Mouse (Mus musculus): ENCODE results near the gene Olfr1344. TPM values are rescaled to one million over a fixed set of nuclear protein-coding genes. Genes with fewer than 3 reads are reported as not detected.

Olfr1344 gene
- total RNA-seq, 4 experiments from 2014 or later, result 1.3 to 2.1 (median 1.5) TPM

Other genes with a start within 250 kb of the Olfr1344 start
- not detected for gene Galp, start 241.6 kb upstream of the Olfr1344 start, total RNA-seq (2022)
- not detected for gene Zscan5b, start 216.4 kb upstream of the Olfr1344 start, total RNA-seq (2022)
- not detected for gene Epp13, start 186.0 kb upstream of the Olfr1344 start, total RNA-seq (2022)
- gene Zfp667, start 152.1 kb upstream of the Olfr1344 start, total RNA-seq (2022), result 10 to 100 TPM; 15.5 to 21.1 (median 18.2) TPM
- gene Zfp583, start 107.4 kb upstream of the Olfr1344 start, total RNA-seq (2022), result 10 to 100 TPM; 10.1 to 14.2 (median 11.1) TPM
- gene Gm3854, start 94.9 kb upstream of the Olfr1344 start, total RNA-seq (2022), result 1 to 10 TPM; 5.8 to 6.8 (median 6.0) TPM
- 1 to 10 TPM; 4.0 to 7.5 (median 6.5) TPM for gene Zfp78, start 75.4 kb upstream of the Olfr1344 start, total RNA-seq (2022)
- 1 to 10 TPM; 8.0 to 9.9 (median 8.4) TPM for gene Zfp28, start 55.4 kb upstream of the Olfr1344 start, total RNA-seq (2022)
- 10 to 100 TPM; 20.0 to 22.2 (median 21.4) TPM for gene Smim17, start 40.0 kb upstream of the Olfr1344 start, total RNA-seq (2022)
- gene Gm20715, start 28.4 kb upstream of the Olfr1344 start, total RNA-seq (2022), result under 1 TPM; 0.18 to 0.53 (median 0.38) TPM
- under 1 TPM in 2 of 4 experiments, not detected in 2; 0.07 to 0.12 TPM for gene Olfr1336, start 17.5 kb downstream of the Olfr1344 start, total RNA-seq (2022)
- gene Olfr1346, start 28.4 kb downstream of the Olfr1344 start, total RNA-seq (2022), result under 1 TPM in 1 of 4 experiments, not detected in 3; 0.07 TPM
- gene Olfr5, start 48.3 kb downstream of the Olfr1344 start, total RNA-seq (2022), result not detected
- not detected for gene Olfr1347, start 61.1 kb downstream of the Olfr1344 start, total RNA-seq (2022)
- gene Olfr1348, start 70.1 kb downstream of the Olfr1344 start, total RNA-seq (2022), result not detected
- gene Olfr1349, start 84.3 kb downstream of the Olfr1344 start, total RNA-seq (2022), result under 1 TPM in 1 of 4 experiments, not detected in 3; 0.11 TPM
- gene Olfr1350, start 126.2 kb downstream of the Olfr1344 start, total RNA-seq (2022), result not detected

Data from layer of hippocampus, adult 8-10 months (tissue).